Mouse (Mus musculus) liver, adult 2 months (tissue): Measurements from ENCODE around the gene Rfx2. TPM values are rescaled to one million over a fixed set of nuclear protein-coding genes. Genes with fewer than 3 reads are reported as not detected.
A peak's percentile ranks its signal among the peaks of the same experiment; 100 is the strongest.

Experiments used
- DNase-seq: peaks from one replicate; pipeline ENCODE4 v3.0.0-alpha.2; 2011; ENCODE audit warnings: low read depth, low spot score; ENCODE audit errors: extremely low read depth
- H3K27ac ChIP-seq: fragments of 200-500 bp; replicated peaks from 2 replicates; pipeline ENCODE4 v1.5.1; 2012; ENCODE audit warnings: low read depth, mild to moderate bottlenecking, control low read depth, inconsistent platforms, low read length; ENCODE audit not compliant: insufficient read depth
- H3K27me3 ChIP-seq: fragments of 200-500 bp; 2 replicates; pipeline ENCODE4 v1.6.1; 2012; ENCODE audit warnings: mild to moderate bottlenecking, moderate library complexity, low read length, inconsistent platforms; ENCODE audit not compliant: control insufficient read depth, insufficient read depth
- H3K36me3 ChIP-seq: fragments of 200-500 bp; 2 replicates; pipeline ENCODE4 v1.6.1; 2012; ENCODE audit warnings: low read length, inconsistent platforms; ENCODE audit not compliant: control insufficient read depth, insufficient read depth
- H3K4me1 ChIP-seq: fragments of 200-500 bp; 2 replicates; pipeline ENCODE4 v1.6.1; 2011; ENCODE audit warnings: low read length; ENCODE audit not compliant: control insufficient read depth, insufficient read depth
- H3K4me3 ChIP-seq: fragments of 200-500 bp; 2 replicates; pipeline ENCODE4 v1.5.1; 2011; ENCODE audit warnings: low read depth, mild to moderate bottlenecking, control low read depth, low read length, moderate library complexity; ENCODE audit not compliant: insufficient read depth
- H3K79me2 ChIP-seq: fragments of 200-500 bp; 2 replicates; pipeline ENCODE4 v1.6.1; 2012; ENCODE audit warnings: inconsistent platforms, mild to moderate bottlenecking, low read length, moderate library complexity; ENCODE audit not compliant: control insufficient read depth, insufficient read depth
- H3K9ac ChIP-seq: fragments of 200-500 bp; 2 replicates; pipeline ENCODE4 v1.6.1; 2012; ENCODE audit warnings: low read depth, mild to moderate bottlenecking, control low read depth, inconsistent platforms, low read length
- CTCF ChIP-seq: fragments of 200-500 bp; IDR thresholded peaks from 2 replicates; pipeline ENCODE4 v1.5.1; 2011; ENCODE audit warnings: low read depth, low read length, control low read depth
- POLR2A ChIP-seq: fragments of 200-500 bp; IDR thresholded peaks from 2 replicates; pipeline ENCODE4 v1.6.1; 2011; ENCODE audit warnings: low read length, control low read depth; ENCODE audit not compliant: insufficient read depth; ENCODE audit errors: extremely low read depth
- WGBS: fragments of 180-500 bp; shearing (Covaris S2); methylation state at CpG from one replicate; pipeline ENCODE4 v1.1.7; 2018; 5-methylcytosine and 5-hydroxymethylcytosine counted together
- polyA plus RNA-seq: library from polyadenylated mRNA; depleted of rRNA; stranded (reverse); fragments of >200 nt; gene quantifications from 2 replicates; pipeline ENCODE4 v1.2.3, GENCODE M21; 2012
- total RNA-seq: library from RNA; depleted of rRNA; stranded (reverse); fragments of >200 nt; gene quantifications from 2 replicates; pipeline ENCODE4 v1.2.3, GENCODE M21; 2014

The Rfx2 gene
- total and polyA plus RNA-seq, 2 experiments = 0.18 to 1.0 TPM

DNA sequence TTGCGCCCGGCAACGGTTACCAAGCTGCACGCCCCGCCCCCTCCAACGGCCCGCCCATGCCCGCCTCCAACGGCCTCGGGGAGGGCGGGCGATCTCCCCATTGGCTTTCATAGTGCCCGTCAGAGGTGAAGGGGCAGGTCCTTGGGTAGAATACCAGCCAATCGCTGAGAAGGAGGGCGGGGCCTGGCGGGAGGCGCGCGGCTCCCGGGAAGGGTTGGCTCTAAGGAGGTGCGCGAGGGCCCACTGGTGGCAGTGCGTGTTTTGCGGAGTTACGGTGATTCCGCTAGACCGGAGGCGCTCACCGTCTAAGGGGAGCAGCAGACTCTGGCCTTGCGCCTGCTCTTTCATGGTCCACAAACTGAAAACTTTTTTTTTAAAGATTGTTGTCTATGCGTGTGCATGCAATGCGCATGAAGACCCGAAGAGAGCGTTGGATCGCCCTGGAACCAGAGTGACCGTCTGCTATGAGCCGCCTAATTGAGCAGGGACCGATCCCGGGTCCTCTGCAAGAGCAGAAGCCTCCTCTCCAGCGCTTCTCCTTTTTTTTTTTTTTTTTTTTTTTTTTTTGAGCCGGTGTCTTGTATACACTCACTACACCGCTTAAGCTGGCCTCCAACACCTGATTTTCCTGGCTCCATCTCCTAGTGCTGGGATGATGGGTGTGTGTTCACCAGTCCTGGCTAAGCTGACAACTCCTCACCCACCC, 451 bp upstream of the Rfx2 start:
- no peak overlapping the region for H3K27ac ChIP-seq
- H3K79me2 ChIP-seq = no peaks in the 10 kb centered on the region
- peak overlapping the region; percentile 25; the same call in 1 of the 2 replicates for H3K9ac ChIP-seq
- no peaks in the 10 kb centered on the region for H3K27me3 ChIP-seq
- H3K4me3 ChIP-seq = peak overlapping the region; percentile 38
- H3K36me3 ChIP-seq = no peaks in the 10 kb centered on the region
- WGBS = under 1% methylated on average over 42 of the region's 42 CpGs
- peak; percentile 87 for DNase-seq
- TF ChIP-seq CTCF (peak; percentile 40), POLR2A (no peak)
- peaks cover 3% of the 10 kb centered on the region; the same call in 1 of the 2 replicates for H3K4me1 ChIP-seq

- no peak for DNase-seq
- no peak overlapping the region for H3K27ac ChIP-seq
- H3K4me3 ChIP-seq = no peak overlapping the region
- no peaks in the 10 kb centered on the region for H3K27me3 ChIP-seq
- H3K79me2 ChIP-seq = no peaks in the 10 kb centered on the region
- WGBS = 15% methylated on average over 27 of the region's 27 CpGs
- peaks cover 3% of the 10 kb centered on the region; the same call in 1 of the 2 replicates for H3K4me1 ChIP-seq
- H3K9ac ChIP-seq = no peak overlapping the region
- TF ChIP-seq CTCF (no peak), POLR2A (no peak)
- H3K36me3 ChIP-seq = no peaks in the 10 kb centered on the region
Observed at GRCm38 (mm10) chr17:56829795-56830194, 1.0 kb downstream of the Rfx2 start.

GRCm38 (mm10) chr17:56829171-56829570, 1.6 kb downstream of the Rfx2 start:
- WGBS = 58% methylated on average over 11 of the region's 11 CpGs
- Histone ChIP-seq H3K27ac (no peak overlapping the region), H3K9ac (no peak overlapping the region), H3K36me3 (no peaks in the 10 kb centered on the region), H3K4me1 (peaks cover 3% of the 10 kb centered on the region; the same call in 1 of the 2 replicates), H3K79me2 (no peaks in the 10 kb centered on the region), H3K4me3 (no peak overlapping the region), H3K27me3 (no peaks in the 10 kb centered on the region)
- TF ChIP-seq POLR2A (no peak), CTCF (no peak)
- DNase-seq = no peak

- H3K36me3 ChIP-seq = no peaks in the 10 kb centered on the region
- 97% methylated on average over 2 of the region's 2 CpGs for WGBS
- no peak for DNase-seq
- H3K27ac ChIP-seq = no peak overlapping the region
- no peak overlapping the region for H3K9ac ChIP-seq
- H3K4me3 ChIP-seq = no peak overlapping the region
- TF ChIP-seq CTCF = no peak
- TF ChIP-seq POLR2A = no peak
- no peaks in the 10 kb centered on the region for H3K27me3 ChIP-seq
- no peaks in the 10 kb centered on the region for H3K79me2 ChIP-seq
- peaks cover 3% of the 10 kb centered on the region; the same call in 1 of the 2 replicates for H3K4me1 ChIP-seq
Observed at GRCm38 (mm10) chr17:56826718-56827117, 4.1 kb downstream of the Rfx2 start.

DNA sequence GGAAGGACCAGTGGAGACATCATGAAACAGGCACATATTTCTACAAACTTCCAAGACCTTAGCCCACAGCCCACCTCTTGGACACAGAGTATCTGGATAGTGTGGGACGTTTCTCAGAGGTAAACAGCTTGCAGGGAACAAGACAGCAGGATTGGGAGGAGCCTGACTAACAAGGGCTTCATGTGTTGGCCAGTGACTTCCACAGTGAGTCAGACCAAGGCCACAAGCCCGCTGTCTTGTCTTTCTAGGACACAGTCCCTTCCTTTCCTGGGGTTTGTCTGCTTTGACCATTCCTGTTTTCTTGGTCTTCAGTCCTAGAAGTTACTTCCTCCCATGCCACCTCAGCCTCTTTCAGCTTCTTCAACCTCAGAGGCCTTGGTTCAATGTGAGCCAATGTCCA, 7.5 kb downstream of the Rfx2 start:
- Histone ChIP-seq H3K79me2 (no peaks in the 10 kb centered on the region), H3K4me3 (no peak overlapping the region), H3K27ac (no peak overlapping the region), H3K4me1 (0 out of 2 replicates have a peak, but pooled peaks cover 3% of the 10 kb centered on the region), H3K36me3 (no peaks in the 10 kb centered on the region), H3K9ac (no peak overlapping the region), H3K27me3 (no peaks in the 10 kb centered on the region)
- WGBS = 62% methylated on average over 2 of the region's 2 CpGs
- no peak for DNase-seq
- no peak for TF ChIP-seq CTCF
- no peak for TF ChIP-seq POLR2A

DNA sequence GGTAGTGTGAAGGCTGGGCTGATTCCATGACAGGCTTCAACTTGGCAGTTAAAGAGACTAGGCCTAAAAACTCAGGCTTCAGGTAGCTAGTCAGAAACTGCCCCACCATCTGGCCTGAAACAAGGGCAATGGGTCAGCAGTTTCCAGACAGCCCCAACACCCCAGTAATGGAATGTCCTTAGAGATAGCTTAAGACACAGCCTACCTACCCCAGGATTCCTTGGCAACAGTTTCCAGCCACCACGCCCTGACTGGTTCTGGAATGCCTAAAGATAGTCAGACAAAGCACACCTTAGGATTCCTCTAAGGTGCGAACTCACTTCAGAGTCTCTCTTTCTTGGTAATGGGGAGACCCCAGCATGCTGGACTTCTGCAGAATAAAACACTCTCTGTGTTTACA, 8.4 kb downstream of the Rfx2 start:
- DNase-seq = no peak
- H3K4me1 ChIP-seq = 0 out of 2 replicates have a peak, but pooled peaks cover 3% of the 10 kb centered on the region
- TF ChIP-seq CTCF (no peak), POLR2A (no peak)
- no peak overlapping the region for H3K4me3 ChIP-seq
- WGBS = 92% methylated on average over 2 of the region's 2 CpGs
- no peak overlapping the region for H3K9ac ChIP-seq
- H3K79me2 ChIP-seq = no peaks in the 10 kb centered on the region
- H3K27me3 ChIP-seq = no peaks in the 10 kb centered on the region
- H3K36me3 ChIP-seq = no peaks in the 10 kb centered on the region
- H3K27ac ChIP-seq = no peak overlapping the region
